Mouse (Mus musculus) MEL (cell line): ENCODE measurements around the gene 2200002D01Rik.

Experiments
- CTCF ChIP-seq, 3 experiments: IDR thresholded peaks in 2 of 3; conservative IDR thresholded peaks in 1 of 3; 2 replicates each; pipeline ENCODE4 v1.5.1; 2011 to 2012; ENCODE audit warnings: low read length in 3 of 3, low read depth in 2 of 3, mild to moderate bottlenecking in 2 of 3, improper control_type of control experiment in 1 of 3, inconsistent platforms in 1 of 3, mixed read lengths in 1 of 3, moderate library complexity in 1 of 3; ENCODE audit not compliant: control insufficient read depth in 1 of 3, insufficient read depth in 1 of 3, poor library complexity in 1 of 3, severe bottlenecking in 1 of 3
- E2F4 ChIP-seq: IDR thresholded peaks from 2 replicates; pipeline ENCODE4 v1.6.1; 2011; ENCODE audit warnings: low read depth, low read length, improper control_type of control experiment, borderline replicate concordance
- POLR2A ChIP-seq, 2 experiments: IDR thresholded peaks; 2 replicates each; pipeline ENCODE4 v1.6.1; 2011 to 2012; ENCODE audit warnings: low read length in 2 of 2, mild to moderate bottlenecking in 2 of 2, control low read depth in 1 of 2, improper control_type of control experiment in 1 of 2, low read depth in 1 of 2, moderate library complexity in 1 of 2; ENCODE audit not compliant: control insufficient read depth in 1 of 2, insufficient read depth in 1 of 2, poor library complexity in 1 of 2

GRCm38 (mm10) chr7:29279924-29280323 lies 31.7 kb upstream of the 2200002D01Rik start:
- TF ChIP-seq CTCF (IDR thresholded peaks at IDR 0.05 in 2 of 3, conservative IDR thresholded peaks at IDR 0.05 in 1 of 3; ENCODE audit: control insufficient read depth in 1 of 3, insufficient read depth in 1 of 3, low read depth in 2 of 3, low read length in 3 of 3, poor library complexity in 1 of 3, severe bottlenecking in 1 of 3): no peak
- TF ChIP-seq POLR2A (IDR thresholded peaks at IDR 0.05; ENCODE audit: control insufficient read depth in 1 of 2, insufficient read depth in 1 of 2, low read depth in 1 of 2, low read length in 2 of 2, poor library complexity in 1 of 2): no peak
- no peak for TF ChIP-seq E2F4
